Mouse (Mus musculus): ENCODE measurements at regions not wholly inside any gene's neighbourhood (a gene's known extent, or its start where the extent isn't known, plus 50 kb on each side); places are given as distances from the start of the nearest gene placed in this dataset.

GRCm38 (mm10) chr16:86122936-86123335 is 221.3 kb upstream of the Adamts5 start:
- TF ChIP-seq NANOG (IDR thresholded peaks at IDR 0.05; ENCODE audit: borderline replicate concordance, low read length) (no peak), CTCF (conservative IDR thresholded peaks at IDR 0.05; ENCODE audit: low read length) (no peak)

Measured in E14TG2a.4 (cell line).